Mouse (Mus musculus): Measurements from ENCODE around the gene Nfatc2ip. TPM values are rescaled to one million over a fixed set of nuclear protein-coding genes. Genes with fewer than 3 reads are reported as not detected.
"Not testable (repeated sequence)": the region's sequence is repeated elsewhere in the genome, so short reads cannot be mapped to it uniquely, and the experiment has no call there.

The Nfatc2ip gene
- polyA plus RNA-seq, 1 experiment from 2014 or later: 1.4 TPM

- ATAC-seq (replicated peaks; ENCODE audit: extremely low read depth, insufficient read depth, low FRiP score); H3K9ac ChIP-seq (ENCODE audit: low read length); H3K4me1 ChIP-seq (ENCODE audit: control insufficient read depth, insufficient read depth, low read length); H3K27me3 ChIP-seq (ENCODE audit: control insufficient read depth, insufficient read depth, low read length); H3K4me3 ChIP-seq (ENCODE audit: low read length); H3K4me2 ChIP-seq (ENCODE audit: low read depth, low read length); H3K9me3 ChIP-seq (replicated peaks; ENCODE audit: control insufficient read depth, low read length); H3K27ac ChIP-seq (ENCODE audit: low read length): not testable (repeated sequence)
- WGBS: 91% methylated on average over 7 of the region's 7 CpGs
- H3K36me3 ChIP-seq (ENCODE audit: control insufficient read depth, insufficient read depth): peaks cover 21% of the 10 kb centered on the region
Observed at GRCm38 (mm10) chr7:126392086-126392884, 4.3 kb downstream of the Nfatc2ip start.

DNA sequence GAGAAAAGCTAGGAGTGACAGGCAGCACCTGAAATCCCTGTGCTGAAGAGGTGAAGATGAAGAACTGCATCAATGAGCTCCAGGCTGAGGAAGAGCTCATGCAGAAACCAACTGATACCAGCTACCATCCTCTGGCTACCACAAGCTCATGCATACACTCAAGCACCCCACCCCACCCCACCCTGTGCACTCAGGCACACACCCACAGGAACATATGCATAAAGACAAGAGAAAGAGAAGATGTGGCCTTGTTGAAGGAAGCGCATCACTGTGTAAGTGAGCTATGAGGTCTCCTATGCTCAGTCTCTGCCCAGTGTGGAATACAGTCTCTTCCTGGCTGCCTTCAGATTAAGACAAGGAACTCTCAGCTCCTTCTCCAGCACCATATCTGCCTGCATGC is 8.4 kb downstream of the Nfatc2ip start:
- Histone ChIP-seq H3K9me3 (replicated peaks; ENCODE audit: control insufficient read depth, low read length) (no peaks in the 10 kb centered on the region), H3K27me3 (ENCODE audit: control insufficient read depth, insufficient read depth, low read length) (no peaks in the 10 kb centered on the region), H3K27ac (ENCODE audit: low read length) (no peak overlapping the region), H3K4me1 (ENCODE audit: control insufficient read depth, insufficient read depth, low read length) (no peaks in the 10 kb centered on the region), H3K9ac (ENCODE audit: low read length) (no peak overlapping the region), H3K36me3 (ENCODE audit: control insufficient read depth, insufficient read depth) (peaks cover 32% of the 10 kb centered on the region), H3K4me3 (ENCODE audit: low read length) (no peak overlapping the region), H3K4me2 (ENCODE audit: low read depth, low read length) (no peak overlapping the region)
- 96% methylated on average over 1 of the region's 1 CpGs for WGBS
- no peak for ATAC-seq (replicated peaks; ENCODE audit: extremely low read depth, insufficient read depth, low FRiP score)

- no peak for ATAC-seq (replicated peaks; ENCODE audit: extremely low read depth, insufficient read depth, low FRiP score)
- Histone ChIP-seq H3K4me1 (ENCODE audit: control insufficient read depth, insufficient read depth, low read length) (no peaks in the 10 kb centered on the region), H3K27ac (ENCODE audit: low read length) (no peak overlapping the region), H3K27me3 (ENCODE audit: control insufficient read depth, insufficient read depth, low read length) (no peaks in the 10 kb centered on the region), H3K9me3 (replicated peaks; ENCODE audit: control insufficient read depth, low read length) (no peaks in the 10 kb centered on the region), H3K4me3 (ENCODE audit: low read length) (no peak overlapping the region), H3K36me3 (ENCODE audit: control insufficient read depth, insufficient read depth) (peaks cover 14% of the 10 kb centered on the region), H3K9ac (ENCODE audit: low read length) (no peak overlapping the region), H3K4me2 (ENCODE audit: low read depth, low read length) (no peak overlapping the region)
- WGBS: 76% methylated on average over 5 of the region's 5 CpGs
Observed at GRCm38 (mm10) chr7:126383565-126383964, 13.0 kb downstream of the Nfatc2ip start.

GRCm38 (mm10) chr7:126377278-126378158 is 19.0 kb downstream of the Nfatc2ip start, which contains the start of gene Spns1:
TSS of gene Spns1 (minus strand) at chr7:126377450.
- peak within 1 kb of the TSS; percentile 98 for H3K4me3 ChIP-seq (ENCODE audit: low read length)
- peak within 1 kb of the TSS; percentile 99 for H3K4me2 ChIP-seq (ENCODE audit: low read depth, low read length)
- no peaks in the 10 kb centered on the region for H3K27me3 ChIP-seq (ENCODE audit: control insufficient read depth, insufficient read depth, low read length)
- peaks cover 10% of the 10 kb centered on the region for H3K4me1 ChIP-seq (ENCODE audit: control insufficient read depth, insufficient read depth, low read length)
- peak; percentile 99 for ATAC-seq (replicated peaks; ENCODE audit: extremely low read depth, insufficient read depth, low FRiP score)
- H3K27ac ChIP-seq (ENCODE audit: low read length): peak within 1 kb of the TSS; percentile 64
- H3K36me3 ChIP-seq (ENCODE audit: control insufficient read depth, insufficient read depth): 0 out of 2 replicates have a peak, but pooled peaks cover 5% of the 10 kb centered on the region
- under 1% methylated on average over 33 of the region's 33 CpGs for WGBS
- peak within 1 kb of the TSS; percentile 91 for H3K9ac ChIP-seq (ENCODE audit: low read length)
- H3K9me3 ChIP-seq (replicated peaks; ENCODE audit: control insufficient read depth, low read length): no peaks in the 10 kb centered on the region

- peak overlapping the region; percentile 91 for H3K9ac ChIP-seq (ENCODE audit: low read length)
- H3K9me3 ChIP-seq (replicated peaks; ENCODE audit: control insufficient read depth, low read length): no peaks in the 10 kb centered on the region
- WGBS: 1% methylated on average over 27 of the region's 27 CpGs
- 0 out of 2 replicates have a peak, but pooled peaks cover 9% of the 10 kb centered on the region for H3K36me3 ChIP-seq (ENCODE audit: control insufficient read depth, insufficient read depth)
- H3K4me1 ChIP-seq (ENCODE audit: control insufficient read depth, insufficient read depth, low read length): peaks cover 10% of the 10 kb centered on the region
- H3K4me3 ChIP-seq (ENCODE audit: low read length): peak overlapping the region; percentile 98
- no peaks in the 10 kb centered on the region for H3K27me3 ChIP-seq (ENCODE audit: control insufficient read depth, insufficient read depth, low read length)
- no peak; the same call in none of the 2 replicates for ATAC-seq (replicated peaks; ENCODE audit: extremely low read depth, insufficient read depth, low FRiP score)
- peak overlapping the region; percentile 99 for H3K4me2 ChIP-seq (ENCODE audit: low read depth, low read length)
- peak overlapping the region; percentile 29; the same call in 1 of the 2 replicates for H3K27ac ChIP-seq (ENCODE audit: low read length)
Observed at GRCm38 (mm10) chr7:126376903-126377277, 19.6 kb downstream of the Nfatc2ip start.

DNA sequence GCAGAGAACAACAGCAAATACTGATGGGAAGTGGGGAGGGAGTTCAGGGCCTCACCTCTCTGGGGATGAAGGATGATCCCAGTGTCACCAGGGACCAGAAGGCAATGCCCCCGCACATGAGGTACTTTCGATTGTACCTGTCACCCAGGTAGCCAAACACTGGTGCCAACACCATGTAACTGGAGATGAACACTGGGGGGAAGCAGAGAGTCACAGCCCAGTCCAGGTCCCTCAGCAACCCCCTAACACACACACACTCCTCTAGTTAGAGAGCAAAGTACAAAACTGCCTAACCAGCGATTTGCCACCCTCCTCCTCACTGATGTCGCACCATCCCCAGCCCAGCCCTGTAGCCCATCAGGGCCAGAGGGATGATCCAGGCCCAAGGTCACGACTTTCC is 21.5 kb downstream of the Nfatc2ip start:
- 77% methylated on average over 5 of the region's 5 CpGs for WGBS
- no peak overlapping the region for H3K9ac ChIP-seq (ENCODE audit: low read length)
- no peak overlapping the region for H3K4me2 ChIP-seq (ENCODE audit: low read depth, low read length)
- H3K27me3 ChIP-seq (ENCODE audit: control insufficient read depth, insufficient read depth, low read length): no peaks in the 10 kb centered on the region
- no peak overlapping the region for H3K27ac ChIP-seq (ENCODE audit: low read length)
- H3K4me1 ChIP-seq (ENCODE audit: control insufficient read depth, insufficient read depth, low read length): peaks cover 10% of the 10 kb centered on the region
- no peak for ATAC-seq (replicated peaks; ENCODE audit: extremely low read depth, insufficient read depth, low FRiP score)
- no peak overlapping the region for H3K4me3 ChIP-seq (ENCODE audit: low read length)
- peaks cover 22% of the 10 kb centered on the region for H3K36me3 ChIP-seq (ENCODE audit: control insufficient read depth, insufficient read depth)
- H3K9me3 ChIP-seq (replicated peaks; ENCODE audit: control insufficient read depth, low read length): no peaks in the 10 kb centered on the region

- Histone ChIP-seq H3K4me1 (ENCODE audit: control insufficient read depth, insufficient read depth, low read length) (peaks cover 10% of the 10 kb centered on the region), H3K4me3 (ENCODE audit: low read length) (no peak overlapping the region), H3K27ac (ENCODE audit: low read length) (no peak overlapping the region), H3K27me3 (ENCODE audit: control insufficient read depth, insufficient read depth, low read length) (no peaks in the 10 kb centered on the region), H3K4me2 (ENCODE audit: low read depth, low read length) (no peak overlapping the region), H3K9ac (ENCODE audit: low read length) (no peak overlapping the region), H3K9me3 (replicated peaks; ENCODE audit: control insufficient read depth, low read length) (no peaks in the 10 kb centered on the region), H3K36me3 (ENCODE audit: control insufficient read depth, insufficient read depth) (peaks cover 26% of the 10 kb centered on the region)
- 70% methylated on average over 6 of the region's 6 CpGs for WGBS
- no peak for ATAC-seq (replicated peaks; ENCODE audit: extremely low read depth, insufficient read depth, low FRiP score)
Observed at GRCm38 (mm10) chr7:126374526-126374925, 22.0 kb downstream of the Nfatc2ip start.

DNA sequence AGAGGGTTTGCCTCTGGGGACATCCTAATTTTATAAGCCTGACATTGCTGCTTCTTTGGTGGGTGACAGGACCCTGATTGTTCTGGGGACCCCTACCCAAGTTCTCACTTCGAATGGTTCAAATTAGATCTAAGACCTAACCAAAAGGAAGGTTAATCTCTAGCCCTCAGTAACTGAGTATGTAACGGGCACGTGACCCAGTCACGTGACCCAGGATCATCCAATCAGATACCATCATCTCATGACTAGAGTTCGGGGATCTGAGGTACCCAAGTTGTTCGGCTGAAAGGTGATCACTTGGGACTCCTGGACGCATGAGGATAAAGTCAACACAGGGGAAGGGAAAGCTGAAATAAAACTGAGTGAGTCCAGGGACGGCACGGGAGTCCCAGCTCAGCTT is 23.5 kb downstream of the Nfatc2ip start:
- Histone ChIP-seq H3K4me3 (ENCODE audit: low read length) (no peak overlapping the region), H3K4me2 (ENCODE audit: low read depth, low read length) (no peak overlapping the region), H3K4me1 (ENCODE audit: control insufficient read depth, insufficient read depth, low read length) (peaks cover 10% of the 10 kb centered on the region), H3K36me3 (ENCODE audit: control insufficient read depth, insufficient read depth) (peaks cover 26% of the 10 kb centered on the region), H3K9ac (ENCODE audit: low read length) (no peak overlapping the region), H3K27me3 (ENCODE audit: control insufficient read depth, insufficient read depth, low read length) (no peaks in the 10 kb centered on the region), H3K9me3 (replicated peaks; ENCODE audit: control insufficient read depth, low read length) (no peaks in the 10 kb centered on the region), H3K27ac (ENCODE audit: low read length) (no peak overlapping the region)
- 85% methylated on average over 9 of the region's 9 CpGs for WGBS
- no peak for ATAC-seq (replicated peaks; ENCODE audit: extremely low read depth, insufficient read depth, low FRiP score)

- Histone ChIP-seq H3K27ac (ENCODE audit: low read length) (no peak within 1 kb of the TSS), H3K36me3 (ENCODE audit: control insufficient read depth, insufficient read depth) (peaks cover 26% of the 10 kb centered on the region), H3K27me3 (ENCODE audit: control insufficient read depth, insufficient read depth, low read length) (no peaks in the 10 kb centered on the region), H3K4me1 (ENCODE audit: control insufficient read depth, insufficient read depth, low read length) (no peaks in the 10 kb centered on the region), H3K4me2 (ENCODE audit: low read depth, low read length) (0 out of 2 replicates have a peak within 1 kb of the TSS, but pooled peaks have one; percentile 5), H3K9me3 (replicated peaks; ENCODE audit: control insufficient read depth, low read length) (no peaks in the 10 kb centered on the region), H3K4me3 (ENCODE audit: low read length) (peak within 1 kb of the TSS; percentile 45), H3K9ac (ENCODE audit: low read length) (peak within 1 kb of the TSS; percentile 44)
- ATAC-seq (replicated peaks; ENCODE audit: extremely low read depth, insufficient read depth, low FRiP score): peak; percentile 76
- 50% methylated on average over 13 of the region's 13 CpGs for WGBS
Observed at GRCm38 (mm10) chr7:126369393-126369792, 27.1 kb downstream of the Nfatc2ip start, which contains the start of gene Lat. TSS of gene Lat (minus strand) at chr7:126369570.

Measured in heart, embryonic 16.5 days (tissue).